Mouse (Mus musculus): ENCODE measurements at regions not wholly inside any gene's neighbourhood (a gene's known extent, or its start where the extent isn't known, plus 50 kb on each side); places are given as distances from the start of the nearest gene placed in this dataset.

GRCm38 (mm10) chr1:51660531-51660930 is 182.3 kb upstream of the Nabp1 start:
- no peak overlapping the region for H3K27ac ChIP-seq (ENCODE audit: low read depth)
- no peak overlapping the region for H3K9ac ChIP-seq (replicated peaks; ENCODE audit: low read depth, low read length)
- H3K4me1 ChIP-seq (ENCODE audit: control insufficient read depth, insufficient read depth): no peaks in the 10 kb centered on the region
- H3K4me2 ChIP-seq (ENCODE audit: low read depth, low read length): no peak overlapping the region
- no peaks in the 10 kb centered on the region for H3K27me3 ChIP-seq (ENCODE audit: control insufficient read depth, insufficient read depth, low read length)
- ATAC-seq (ENCODE audit: insufficient read depth, low read depth) (no peak), DNase-seq (ENCODE audit: low spot score) (no peak)
- TF ChIP-seq CTCF (IDR thresholded peaks at IDR 0.05; ENCODE audit: low read depth): no peak
- WGBS: 79% methylated on average over 1 of the region's 1 CpGs
- no peaks in the 10 kb centered on the region for H3K9me3 ChIP-seq (replicated peaks; ENCODE audit: control insufficient read depth, low read length)
- no peak overlapping the region for H3K4me3 ChIP-seq (ENCODE audit: low read depth, low read length)
- H3K36me3 ChIP-seq (replicated peaks; ENCODE audit: control insufficient read depth, insufficient read depth, low read length): no peaks in the 10 kb centered on the region

GRCm38 (mm10) chr1:51657203-51657602 is 179.0 kb upstream of the Nabp1 start:
- Histone ChIP-seq H3K4me3 (ENCODE audit: low read depth, low read length) (no peak overlapping the region), H3K9me3 (replicated peaks; ENCODE audit: control insufficient read depth, low read length) (no peaks in the 10 kb centered on the region), H3K36me3 (replicated peaks; ENCODE audit: control insufficient read depth, insufficient read depth, low read length) (no peaks in the 10 kb centered on the region), H3K4me2 (ENCODE audit: low read depth, low read length) (no peak overlapping the region), H3K9ac (replicated peaks; ENCODE audit: low read depth, low read length) (no peak overlapping the region), H3K27me3 (ENCODE audit: control insufficient read depth, insufficient read depth, low read length) (no peaks in the 10 kb centered on the region), H3K27ac (ENCODE audit: low read depth) (no peak overlapping the region), H3K4me1 (ENCODE audit: control insufficient read depth, insufficient read depth) (no peaks in the 10 kb centered on the region)
- 52% methylated on average over 4 of the region's 4 CpGs for WGBS
- no peak for ATAC-seq (ENCODE audit: insufficient read depth, low read depth)
- DNase-seq (ENCODE audit: low spot score): no peak
- TF ChIP-seq CTCF (IDR thresholded peaks at IDR 0.05; ENCODE audit: low read depth) (no peak), EP300 (IDR thresholded peaks at IDR 0.05; ENCODE audit: low read depth) (no peak)

DNA sequence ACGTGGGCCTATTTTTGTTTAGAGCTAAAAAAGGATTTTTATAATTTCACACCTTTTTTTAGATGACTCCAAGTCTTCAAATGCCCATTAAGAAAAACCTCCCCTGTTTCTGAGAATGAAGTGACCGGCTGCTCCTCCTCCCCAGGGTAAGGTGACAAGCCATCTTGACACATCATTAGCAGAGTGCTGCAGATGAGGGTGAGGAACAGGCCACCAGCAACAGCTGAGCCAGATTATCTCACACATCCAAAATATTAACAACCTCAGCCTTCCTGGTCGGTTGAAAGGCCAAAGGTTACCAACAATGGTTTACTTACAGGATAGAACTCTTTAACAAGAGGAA is 172.4 kb upstream of the Nabp1 start:
- H3K4me1 ChIP-seq (ENCODE audit: control insufficient read depth, insufficient read depth): peaks cover 7% of the 10 kb centered on the region
- no peak overlapping the region for H3K4me2 ChIP-seq (ENCODE audit: low read depth, low read length)
- H3K9me3 ChIP-seq (replicated peaks; ENCODE audit: control insufficient read depth, low read length): no peaks in the 10 kb centered on the region
- TF ChIP-seq EP300 (IDR thresholded peaks at IDR 0.05; ENCODE audit: low read depth) (no peak), CTCF (IDR thresholded peaks at IDR 0.05; ENCODE audit: low read depth) (no peak)
- H3K9ac ChIP-seq (replicated peaks; ENCODE audit: low read depth, low read length): no peak overlapping the region
- ATAC-seq (ENCODE audit: insufficient read depth, low read depth): no peak
- no peak overlapping the region for H3K27ac ChIP-seq (ENCODE audit: low read depth)
- H3K36me3 ChIP-seq (replicated peaks; ENCODE audit: control insufficient read depth, insufficient read depth, low read length): no peaks in the 10 kb centered on the region
- no peaks in the 10 kb centered on the region for H3K27me3 ChIP-seq (ENCODE audit: control insufficient read depth, insufficient read depth, low read length)
- DNase-seq (ENCODE audit: low spot score): no peak
- WGBS: 37% methylated on average over 3 of the region's 3 CpGs
- H3K4me3 ChIP-seq (ENCODE audit: low read depth, low read length): no peak overlapping the region

GRCm38 (mm10) chr1:51649963-51650652 is 171.9 kb upstream of the Nabp1 start:
- H3K36me3 ChIP-seq (replicated peaks; ENCODE audit: control insufficient read depth, insufficient read depth, low read length): no peaks in the 10 kb centered on the region
- H3K9me3 ChIP-seq (replicated peaks; ENCODE audit: control insufficient read depth, low read length): no peaks in the 10 kb centered on the region
- H3K4me2 ChIP-seq (ENCODE audit: low read depth, low read length): no peak overlapping the region
- DNase-seq (ENCODE audit: low spot score): no peak
- no peak for ATAC-seq (ENCODE audit: insufficient read depth, low read depth)
- peaks cover 7% of the 10 kb centered on the region for H3K4me1 ChIP-seq (ENCODE audit: control insufficient read depth, insufficient read depth)
- no peak overlapping the region for H3K9ac ChIP-seq (replicated peaks; ENCODE audit: low read depth, low read length)
- TF ChIP-seq EP300 (IDR thresholded peaks at IDR 0.05; ENCODE audit: low read depth) (no peak), CTCF (IDR thresholded peaks at IDR 0.05; ENCODE audit: low read depth) (no peak)
- WGBS: 63% methylated on average over 4 of the region's 4 CpGs
- no peaks in the 10 kb centered on the region for H3K27me3 ChIP-seq (ENCODE audit: control insufficient read depth, insufficient read depth, low read length)
- H3K4me3 ChIP-seq (ENCODE audit: low read depth, low read length): no peak overlapping the region
- no peak overlapping the region for H3K27ac ChIP-seq (ENCODE audit: low read depth)

DNA sequence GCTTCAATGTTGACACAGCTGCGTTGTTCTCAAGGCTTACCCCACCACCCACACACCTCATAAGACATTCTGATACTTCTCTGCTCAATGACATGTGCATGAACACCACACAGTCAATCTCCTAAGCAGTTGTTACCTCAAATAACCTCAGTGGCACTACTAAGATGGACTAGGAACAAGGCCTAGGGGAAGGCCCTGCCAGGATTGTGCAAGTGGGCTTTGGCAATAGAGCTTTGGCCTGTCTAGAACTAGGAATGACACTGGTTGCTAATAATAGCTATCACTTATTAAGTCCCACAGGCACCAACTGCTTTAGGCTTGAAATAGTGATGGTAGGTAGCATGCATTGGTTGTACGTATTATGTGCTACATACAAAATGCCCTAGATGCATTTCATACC is 169.7 kb upstream of the Nabp1 start:
- peak; percentile 46 for DNase-seq (ENCODE audit: low spot score)
- H3K27ac ChIP-seq (ENCODE audit: low read depth): no peak overlapping the region
- no peaks in the 10 kb centered on the region for H3K9me3 ChIP-seq (replicated peaks; ENCODE audit: control insufficient read depth, low read length)
- no peak overlapping the region for H3K4me2 ChIP-seq (ENCODE audit: low read depth, low read length)
- ATAC-seq (ENCODE audit: insufficient read depth, low read depth): peak; percentile 66
- no peaks in the 10 kb centered on the region for H3K36me3 ChIP-seq (replicated peaks; ENCODE audit: control insufficient read depth, insufficient read depth, low read length)
- H3K4me3 ChIP-seq (ENCODE audit: low read depth, low read length): no peak overlapping the region
- TF ChIP-seq CTCF (IDR thresholded peaks at IDR 0.05; ENCODE audit: low read depth) (no peak), EP300 (IDR thresholded peaks at IDR 0.05; ENCODE audit: low read depth) (no peak)
- no peaks in the 10 kb centered on the region for H3K27me3 ChIP-seq (ENCODE audit: control insufficient read depth, insufficient read depth, low read length)
- WGBS: 69% methylated on average over 2 of the region's 2 CpGs
- peaks cover 7% of the 10 kb centered on the region for H3K4me1 ChIP-seq (ENCODE audit: control insufficient read depth, insufficient read depth)
- no peak overlapping the region for H3K9ac ChIP-seq (replicated peaks; ENCODE audit: low read depth, low read length)

DNA sequence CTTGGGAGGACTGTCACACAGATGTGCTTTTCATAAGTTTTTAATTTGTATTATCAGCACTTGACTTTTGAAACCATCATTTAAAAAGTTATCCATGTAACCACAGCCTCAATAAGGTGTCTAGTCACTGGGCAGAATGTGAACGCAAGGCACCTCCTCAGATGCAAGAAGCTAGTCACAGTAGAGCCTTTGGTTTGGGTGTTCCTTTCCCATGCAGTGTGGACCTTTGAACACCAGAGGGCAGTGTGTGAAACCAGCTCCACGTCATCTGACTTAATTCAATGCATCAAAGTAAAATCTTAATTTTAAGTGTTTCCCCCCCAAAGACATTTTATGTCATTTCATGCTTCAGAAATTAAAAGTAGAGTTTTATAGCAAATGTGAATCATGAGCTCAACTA is 166.2 kb upstream of the Nabp1 start:
- Histone ChIP-seq H3K27ac (ENCODE audit: low read depth) (no peak overlapping the region), H3K4me2 (ENCODE audit: low read depth, low read length) (no peak overlapping the region), H3K4me3 (ENCODE audit: low read depth, low read length) (no peak overlapping the region), H3K9ac (replicated peaks; ENCODE audit: low read depth, low read length) (no peak overlapping the region), H3K36me3 (replicated peaks; ENCODE audit: control insufficient read depth, insufficient read depth, low read length) (no peaks in the 10 kb centered on the region), H3K9me3 (replicated peaks; ENCODE audit: control insufficient read depth, low read length) (no peaks in the 10 kb centered on the region), H3K4me1 (ENCODE audit: control insufficient read depth, insufficient read depth) (peaks cover 7% of the 10 kb centered on the region), H3K27me3 (ENCODE audit: control insufficient read depth, insufficient read depth, low read length) (no peaks in the 10 kb centered on the region)
- DNase-seq (ENCODE audit: low spot score) (peak; percentile 42), ATAC-seq (ENCODE audit: insufficient read depth, low read depth) (no peak)
- TF ChIP-seq EP300 (IDR thresholded peaks at IDR 0.05; ENCODE audit: low read depth): no peak
- TF ChIP-seq CTCF (IDR thresholded peaks at IDR 0.05; ENCODE audit: low read depth): peak; percentile 83
- 29% methylated on average over 2 of the region's 2 CpGs for WGBS
